In genomic region chr4:137603449-137604171, GRCm38 (mm10) we compare ENCODE assay signal across 19 mouse cellular contexts. TPM values are rescaled to one million over a fixed set of nuclear protein-coding genes. Genes with fewer than 3 reads are reported as not detected.
DNase-seq lines count a peak whose midpoint lies in the region; ATAC-seq and TF ChIP-seq lines count a peak whose summit lies in the region.
"Had no signal": no experiment of that assay in that cellular context is flagged by ENCODE, and none has a peak within 500 bp of the region (broad histone marks: within the 10 kb centered on the region; RNA-seq: fewer than 3 reads in every experiment).

No protein-coding gene starts in this region.

- H3K4me2 ChIP-seq in hindbrain, embryonic 12.5 days (replicated peaks) = no peak overlapping the region
- no peak overlapping the region for H3K4me2 ChIP-seq in hindbrain, embryonic 11.5 days (replicated peaks; ENCODE audit: low read depth, low read length)
- peak overlapping the region; percentile 11; the same call in 1 of the 2 replicates for H3K4me2 ChIP-seq in liver, embryonic 15.5 days
- H3K4me2 ChIP-seq: embryonic facial prominence, embryonic 12.5 days had no signal

- H3K4me3 ChIP-seq in hindbrain, embryonic 12.5 days = no peak overlapping the region
- H3K4me3 ChIP-seq in hindbrain, embryonic 11.5 days (ENCODE audit: low read depth, low read length) = no peak overlapping the region
- peak overlapping the region; percentile 27 for H3K4me3 ChIP-seq in E14TG2a.4 (replicated peaks; ENCODE audit: low read length)
- no peak overlapping the region for H3K4me3 ChIP-seq in liver, embryonic 15.5 days (replicated peaks)
- H3K4me3 ChIP-seq: embryonic facial prominence, embryonic 12.5 days had no signal

- WGBS in hindbrain, embryonic 12.5 days = 80% methylated on average over 11 of the region's 11 CpGs
- 84% methylated on average over 11 of the region's 11 CpGs for WGBS in hindbrain, embryonic 11.5 days
- 25% methylated on average over 11 of the region's 11 CpGs for WGBS in liver, embryonic 15.5 days (ENCODE audit: insufficient replicate concordance)

- H3K36me3 ChIP-seq in hindbrain, embryonic 12.5 days = peaks cover 41% of the 10 kb centered on the region
- H3K36me3 ChIP-seq in hindbrain, embryonic 11.5 days (ENCODE audit: control insufficient read depth, insufficient read depth, low read length) = peaks cover 6% of the 10 kb centered on the region; the same call in 1 of the 2 replicates
- peaks cover 98% of the 10 kb centered on the region for H3K36me3 ChIP-seq in E14TG2a.4 (ENCODE audit: insufficient read depth, low read length)
- H3K36me3 ChIP-seq in liver, embryonic 15.5 days (replicated peaks) = peaks cover 44% of the 10 kb centered on the region

- H3K9ac ChIP-seq in hindbrain, embryonic 12.5 days = no peak overlapping the region
- no peak overlapping the region for H3K9ac ChIP-seq in hindbrain, embryonic 11.5 days (ENCODE audit: low read depth, low read length)
- H3K9ac ChIP-seq in liver, embryonic 15.5 days = peak overlapping the region; percentile 7; the same call in 1 of the 2 replicates
- H3K9ac ChIP-seq: embryonic facial prominence, embryonic 12.5 days had no signal

- no peaks in the 10 kb centered on the region for H3K9me3 ChIP-seq in hindbrain, embryonic 12.5 days (replicated peaks)
- no peaks in the 10 kb centered on the region for H3K9me3 ChIP-seq in hindbrain, embryonic 11.5 days (ENCODE audit: control insufficient read depth, low read length)
- H3K9me3 ChIP-seq in E14TG2a.4 (ENCODE audit: low read length) = no peaks in the 10 kb centered on the region
- H3K9me3 ChIP-seq in liver, embryonic 15.5 days (replicated peaks) = no peaks in the 10 kb centered on the region
- H3K9me3 ChIP-seq: embryonic facial prominence, embryonic 12.5 days had no signal

- TF ChIP-seq CTCF in E14TG2a.4 (conservative IDR thresholded peaks at IDR 0.05; ENCODE audit: low read length) = no peak

- H3K27me3 ChIP-seq in hindbrain, embryonic 12.5 days = no peaks in the 10 kb centered on the region
- no peaks in the 10 kb centered on the region for H3K27me3 ChIP-seq in hindbrain, embryonic 11.5 days (ENCODE audit: control insufficient read depth, insufficient read depth, low read length)
- H3K27me3 ChIP-seq in E14TG2a.4 (ENCODE audit: insufficient read depth, low read length) = no peaks in the 10 kb centered on the region
- H3K27me3 ChIP-seq in liver, embryonic 15.5 days = no peaks in the 10 kb centered on the region
- H3K27me3 ChIP-seq: CH12.LX; embryonic facial prominence, embryonic 12.5 days had no signal

- H3K27ac ChIP-seq in hindbrain, embryonic 12.5 days = 0 out of 2 replicates have a peak overlapping the region, but pooled peaks have one; percentile 0
- H3K27ac ChIP-seq in hindbrain, embryonic 11.5 days (ENCODE audit: low read depth, low read length) = no peak overlapping the region
- no peak overlapping the region; the same call in 1 of the 2 replicates for H3K27ac ChIP-seq in liver, embryonic 15.5 days (replicated peaks)
- H3K27ac ChIP-seq: embryonic facial prominence, embryonic 12.5 days had no signal

- DNase-seq in hindbrain, embryonic 11.5 days (ENCODE audit: low spot score) = no peak
- no peak for DNase-seq in ovary, postnatal 10 days (ENCODE audit: low spot score)
- no peak for DNase-seq in cerebellum, adult 11-12 months
- DNase-seq in left cerebral cortex, adult 9 months (ENCODE audit: low spot score in 2 of 2) = no peak
- DNase-seq: cerebellum, adult 18-20 months; gastrocnemius, postnatal 14 days; kidney, adult 11 months; left cerebral cortex, postnatal 4 days; right cerebral cortex, postnatal 4 days had no signal

- no peak for ATAC-seq in hindbrain, embryonic 12.5 days (ENCODE audit: low FRiP score)
- no peak for ATAC-seq in hindbrain, embryonic 11.5 days (ENCODE audit: low FRiP score)
- ATAC-seq in common myeloid progenitor, adult 5-6 weeks (replicated peaks; ENCODE audit: low read depth, poor library complexity, severe bottlenecking) = peak; percentile 70
- peak; percentile 27; the same call in 1 of the 2 replicates for ATAC-seq in liver, embryonic 15.5 days (ENCODE audit: insufficient read depth)
- ATAC-seq: forebrain, embryonic 14.5 days had no signal

- H3K4me1 ChIP-seq in hindbrain, embryonic 12.5 days = peaks cover 19% of the 10 kb centered on the region
- H3K4me1 ChIP-seq in hindbrain, embryonic 11.5 days (replicated peaks; ENCODE audit: control insufficient read depth, insufficient read depth, low read length) = no peaks in the 10 kb centered on the region; the same call in 1 of the 2 replicates
- H3K4me1 ChIP-seq in E14TG2a.4 (replicated peaks; ENCODE audit: low read depth, low read length) = peaks cover 88% of the 10 kb centered on the region
- peaks cover 48% of the 10 kb centered on the region for H3K4me1 ChIP-seq in liver, embryonic 15.5 days (replicated peaks)

RNA-seq across cellular contexts. Expression of gene Usp48, which starts 10.1 kb away (rescaled TPM):
- 85.9 and 86.7 TPM in 2 replicates for polyA plus RNA-seq in hindbrain, embryonic 12.5 days (2016; fragmentation: Nextera tagmentation; extraction: Ambion mirVana)
- polyA plus RNA-seq in hindbrain, embryonic 11.5 days (2014; fragmentation: Nextera tagmentation; extraction: Ambion mirVana) = 79.6 and 84.8 TPM in 2 replicates
- 150 and 164 TPM in 2 replicates for total RNA-seq in common myeloid progenitor, adult 5-6 weeks (2017)
- 27.1 and 27.5 TPM in 2 replicates for polyA plus RNA-seq in liver, embryonic 15.5 days (2015; fragmentation: Nextera tagmentation; extraction: Ambion mirVana)

RNA-seq across cellular contexts. Expression of gene Ldlrad2, which starts 29.2 kb away (rescaled TPM):
- polyA plus RNA-seq in hindbrain, embryonic 12.5 days (2016; fragmentation: Nextera tagmentation; extraction: Ambion mirVana) = 1.5 TPM in 1 of 2 replicates, not detected in the other
- polyA plus RNA-seq in hindbrain, embryonic 11.5 days (2014; fragmentation: Nextera tagmentation; extraction: Ambion mirVana) = 0.68 and 0.77 TPM in 2 replicates
- not detected in 2 replicates for total RNA-seq in common myeloid progenitor, adult 5-6 weeks (2017)
- not detected in 2 replicates for polyA plus RNA-seq in liver, embryonic 15.5 days (2015; fragmentation: Nextera tagmentation; extraction: Ambion mirVana)
- total RNA-seq: adrenal gland, postnatal 4 days; CH12.LX; gastrocnemius, postnatal 14 days; left cerebral cortex, postnatal 4 days; midbrain, postnatal 0 days had no signal
- polyA plus RNA-seq: embryonic facial prominence, embryonic 12.5 days; forebrain, embryonic 14.5 days; lung, embryonic 16.5 days had no signal

Comparison
In these comparisons a context has a peak if more than half of its experiments do, and no peak if none do; other contexts are left out.
1. ATAC-seq: peak in common myeloid progenitor, adult 5-6 weeks (single experiment) and liver, embryonic 15.5 days (single experiment); none in hindbrain, embryonic 12.5 days (single experiment) and hindbrain, embryonic 11.5 days (single experiment).